Mouse (Mus musculus) neural tube, embryonic 12.5 days (tissue): ENCODE results near the gene Vsig1. TPM values are rescaled to one million over a fixed set of nuclear protein-coding genes. Genes with fewer than 3 reads are reported as not detected.

Experiments
- ATAC-seq: fragments of 200-750 bp; cut with Nextera tagmentation; 2 replicates; pipeline ENCODE4 v1.8.0; 2017; ENCODE audit warnings: low read depth, mild to moderate bottlenecking, moderate TSS enrichment, moderate library complexity; ENCODE audit not compliant: low FRiP score
- H3K27ac ChIP-seq: fragments of 300-500 bp; sonication (generic); 2 replicates; pipeline ENCODE4 v1.5.1; 2016
- H3K27me3 ChIP-seq: fragments of 300-500 bp; sonication (generic); replicated peaks from 2 replicates; pipeline ENCODE4 v1.6.1; 2016; ENCODE audit warnings: mild to moderate bottlenecking
- H3K36me3 ChIP-seq: fragments of 300-500 bp; sonication (generic); 2 replicates; pipeline ENCODE4 v1.6.1; 2016; ENCODE audit warnings: mild to moderate bottlenecking
- H3K4me1 ChIP-seq: fragments of 300-500 bp; sonication (generic); 2 replicates; pipeline ENCODE4 v1.6.1; 2016
- H3K4me2 ChIP-seq: fragments of 300-500 bp; sonication (generic); replicated peaks from 2 replicates; pipeline ENCODE4 v1.6.1; 2016; ENCODE audit warnings: mild to moderate bottlenecking
- H3K4me3 ChIP-seq: fragments of 300-500 bp; sonication (generic); 2 replicates; pipeline ENCODE4 v1.5.1; 2016
- H3K9ac ChIP-seq: fragments of 300-500 bp; sonication (generic); 2 replicates; pipeline ENCODE4 v1.6.1; 2016; ENCODE audit warnings: mild to moderate bottlenecking
- H3K9me3 ChIP-seq: fragments of 300-500 bp; sonication (generic); 2 replicates; pipeline ENCODE4 v1.6.1; 2016; ENCODE audit warnings: mild to moderate bottlenecking
- WGBS: fragments of 180-500 bp; shearing (Covaris S2); methylation state at CpG from one replicate; pipeline ENCODE4 v1.1.7; 2016; 5-methylcytosine and 5-hydroxymethylcytosine counted together
- polyA plus RNA-seq: library from polyadenylated mRNA; unstranded; fragments of >200 nt; fragmentation: Nextera tagmentation; extraction: Ambion mirVana; gene quantifications from 2 replicates; pipeline ENCODE4 v1.2.1, GENCODE M21; 2016

Vsig1 gene
- polyA plus RNA-seq, result not detected in 2 replicates

GRCm38 (mm10) chrX:140907360-140907759 is at the start of gene Vsig1:
Gene Vsig1, plus strand, starts transcription at chrX:140907608.
- Histone ChIP-seq H3K27ac (no peak within 1 kb of the TSS), H3K27me3 (no peaks in the 10 kb centered on the region), H3K4me1 (no peaks in the 10 kb centered on the region), H3K9ac (no peak within 1 kb of the TSS), H3K9me3 (no peaks in the 10 kb centered on the region), H3K4me3 (no peak within 1 kb of the TSS), H3K4me2 (no peak within 1 kb of the TSS), H3K36me3 (no peaks in the 10 kb centered on the region)
- ATAC-seq, result no peak
- WGBS, result 70% methylated on average over 7 of the region's 7 CpGs

- whole genome bisulfite sequencing, result 89% methylated on average over 6 of the region's 6 CpGs
- Histone ChIP-seq H3K9me3 (no peaks in the 10 kb centered on the region), H3K4me1 (no peaks in the 10 kb centered on the region), H3K4me2 (no peak overlapping the region), H3K36me3 (no peaks in the 10 kb centered on the region), H3K27ac (no peak overlapping the region), H3K9ac (no peak overlapping the region), H3K27me3 (no peaks in the 10 kb centered on the region; the same call in 1 of the 2 replicates), H3K4me3 (no peak overlapping the region)
- ATAC-seq, result no peak
Measured at GRCm38 (mm10) chrX:140862760-140863159, 44.6 kb upstream of the Vsig1 start.

GRCm38 (mm10) chrX:140863431-140863830 is 44.0 kb upstream of the Vsig1 start:
- WGBS, result 85% methylated on average over 4 of the region's 4 CpGs

GRCm38 (mm10) chrX:140887193-140887592 is 20.2 kb upstream of the Vsig1 start:
- H3K36me3 ChIP-seq, result no peaks in the 10 kb centered on the region
- WGBS, result 82% methylated on average over 2 of the region's 2 CpGs
- no peak overlapping the region for H3K4me2 ChIP-seq
- no peak for ATAC-seq
- no peak overlapping the region for H3K9ac ChIP-seq
- H3K27me3 ChIP-seq, result no peaks in the 10 kb centered on the region; the same call in 1 of the 2 replicates
- no peak overlapping the region for H3K4me3 ChIP-seq
- no peaks in the 10 kb centered on the region for H3K4me1 ChIP-seq
- no peaks in the 10 kb centered on the region for H3K9me3 ChIP-seq
- no peak overlapping the region for H3K27ac ChIP-seq

More at GRCm38 (mm10) chrX:140863431-140863830, 44.0 kb upstream of the Vsig1 start:
- Histone ChIP-seq H3K9ac (no peak overlapping the region), H3K27me3 (no peaks in the 10 kb centered on the region; the same call in 1 of the 2 replicates), H3K4me1 (no peaks in the 10 kb centered on the region), H3K27ac (no peak overlapping the region), H3K4me2 (no peak overlapping the region), H3K36me3 (no peaks in the 10 kb centered on the region), H3K9me3 (no peaks in the 10 kb centered on the region), H3K4me3 (no peak overlapping the region)
- no peak for ATAC-seq

GRCm38 (mm10) chrX:140891796-140892195 is 15.6 kb upstream of the Vsig1 start:
- H3K27ac ChIP-seq, result no peak overlapping the region
- no peak overlapping the region for H3K4me3 ChIP-seq
- no peak overlapping the region for H3K9ac ChIP-seq
- no peaks in the 10 kb centered on the region for H3K27me3 ChIP-seq
- no peak overlapping the region for H3K4me2 ChIP-seq
- no peaks in the 10 kb centered on the region for H3K9me3 ChIP-seq
- no peak for ATAC-seq
- no peaks in the 10 kb centered on the region for H3K36me3 ChIP-seq
- no peaks in the 10 kb centered on the region for H3K4me1 ChIP-seq
- WGBS, result 84% methylated on average over 4 of the region's 4 CpGs

- no peaks in the 10 kb centered on the region for H3K4me1 ChIP-seq
- H3K36me3 ChIP-seq, result no peaks in the 10 kb centered on the region
- no peak for ATAC-seq
- no peak overlapping the region for H3K4me3 ChIP-seq
- no peak overlapping the region for H3K4me2 ChIP-seq
- no peak overlapping the region for H3K27ac ChIP-seq
- H3K9me3 ChIP-seq, result no peaks in the 10 kb centered on the region
- WGBS, result 84% methylated on average over 3 of the region's 3 CpGs
- no peaks in the 10 kb centered on the region; the same call in 1 of the 2 replicates for H3K27me3 ChIP-seq
- H3K9ac ChIP-seq, result no peak overlapping the region
Measured at GRCm38 (mm10) chrX:140903487-140903886, 3.9 kb upstream of the Vsig1 start.

GRCm38 (mm10) chrX:140921321-140921720 is 13.9 kb downstream of the Vsig1 start:
- H3K27me3 ChIP-seq, result peaks cover 13% of the 10 kb centered on the region; the same call in 1 of the 2 replicates
- no peak overlapping the region for H3K9ac ChIP-seq
- no peak overlapping the region for H3K4me3 ChIP-seq
- no peaks in the 10 kb centered on the region for H3K4me1 ChIP-seq
- ATAC-seq, result no peak
- H3K27ac ChIP-seq, result no peak overlapping the region
- H3K4me2 ChIP-seq, result no peak overlapping the region
- no peaks in the 10 kb centered on the region for H3K9me3 ChIP-seq
- 83% methylated on average over 6 of the region's 6 CpGs for WGBS
- no peaks in the 10 kb centered on the region for H3K36me3 ChIP-seq

GRCm38 (mm10) chrX:140932066-140932465 is 24.7 kb downstream of the Vsig1 start:
- ATAC-seq, result no peak
- Histone ChIP-seq H3K4me1 (no peaks in the 10 kb centered on the region), H3K4me3 (no peak overlapping the region), H3K36me3 (no peaks in the 10 kb centered on the region), H3K9ac (no peak overlapping the region), H3K4me2 (no peak overlapping the region), H3K27ac (no peak overlapping the region), H3K27me3 (0 out of 2 replicates have a peak, but pooled peaks cover 6% of the 10 kb centered on the region), H3K9me3 (no peaks in the 10 kb centered on the region)
- WGBS, result 68% methylated on average over 3 of the region's 3 CpGs

- H3K4me1 ChIP-seq, result no peaks in the 10 kb centered on the region
- 87% methylated on average over 3 of the region's 3 CpGs for WGBS
- ATAC-seq, result no peak
- no peaks in the 10 kb centered on the region for H3K36me3 ChIP-seq
- H3K4me3 ChIP-seq, result no peak overlapping the region
- H3K4me2 ChIP-seq, result no peak overlapping the region
- H3K9me3 ChIP-seq, result no peaks in the 10 kb centered on the region
- no peak overlapping the region for H3K9ac ChIP-seq
- H3K27ac ChIP-seq, result no peak overlapping the region
- 0 out of 2 replicates have a peak, but pooled peaks cover 6% of the 10 kb centered on the region for H3K27me3 ChIP-seq
Measured at GRCm38 (mm10) chrX:140933263-140933662, 25.9 kb downstream of the Vsig1 start.

- H3K4me2 ChIP-seq, result no peak overlapping the region
- no peaks in the 10 kb centered on the region for H3K9me3 ChIP-seq
- no peaks in the 10 kb centered on the region for H3K4me1 ChIP-seq
- WGBS, result 72% methylated on average over 5 of the region's 5 CpGs
- H3K4me3 ChIP-seq, result no peak overlapping the region
- no peak for ATAC-seq
- H3K9ac ChIP-seq, result no peak overlapping the region
- H3K36me3 ChIP-seq, result no peaks in the 10 kb centered on the region
- H3K27me3 ChIP-seq, result 0 out of 2 replicates have a peak, but pooled peaks cover 6% of the 10 kb centered on the region
- no peak overlapping the region for H3K27ac ChIP-seq
Measured at GRCm38 (mm10) chrX:140936271-140936670, 28.9 kb downstream of the Vsig1 start.

- H3K27me3 ChIP-seq, result no peaks in the 10 kb centered on the region
- H3K9me3 ChIP-seq, result no peaks in the 10 kb centered on the region
- H3K36me3 ChIP-seq, result no peaks in the 10 kb centered on the region
- WGBS, result 91% methylated on average over 4 of the region's 4 CpGs
- H3K4me1 ChIP-seq, result no peaks in the 10 kb centered on the region
- no peak overlapping the region for H3K9ac ChIP-seq
- no peak overlapping the region for H3K4me2 ChIP-seq
- no peak for ATAC-seq
- H3K4me3 ChIP-seq, result no peak overlapping the region
- H3K27ac ChIP-seq, result no peak overlapping the region
Measured at GRCm38 (mm10) chrX:140953618-140954017, 46.2 kb downstream of the Vsig1 start.

GRCm38 (mm10) chrX:140956272-140956940 is 49.0 kb downstream of the Vsig1 start, which contains the start of the genes Psmd10 and Atg4a:
Gene Psmd10, minus strand, starts transcription at chrX:140956728.
Gene Atg4a, plus strand, starts transcription at chrX:140956907.
- Histone ChIP-seq H3K4me3 (peak within 1 kb of the TSS; percentile 49), H3K4me1 (no peaks in the 10 kb centered on the region), H3K27ac (no peak within 1 kb of the TSS), H3K9ac (peak within 1 kb of the TSS; percentile 51), H3K27me3 (no peaks in the 10 kb centered on the region), H3K36me3 (no peaks in the 10 kb centered on the region), H3K4me2 (peak within 1 kb of the TSS; percentile 55), H3K9me3 (no peaks in the 10 kb centered on the region)
- ATAC-seq, result peak; percentile 99
- WGBS, result 21% methylated on average over 23 of the region's 23 CpGs
